Mouse (Mus musculus) testis, adult 2 months (tissue): ENCODE results near the gene Lats2.

Experiments
- CTCF ChIP-seq: fragments of 200-500 bp; IDR thresholded peaks from 2 replicates; pipeline ENCODE4 v1.5.1; 2012; ENCODE audit warnings: low read depth, mild to moderate bottlenecking, inconsistent platforms, low read length, moderate library complexity; ENCODE audit not compliant: control insufficient read depth, insufficient read depth, insufficient replicate concordance
- POLR2A ChIP-seq: fragments of 200-500 bp; IDR thresholded peaks from 2 replicates; pipeline ENCODE4 v1.6.1; 2012; ENCODE audit warnings: low read depth, mild to moderate bottlenecking, inconsistent platforms, low read length, moderate library complexity; ENCODE audit not compliant: control insufficient read depth

GRCm38 (mm10) chr14:57657500-57657899 is 100.7 kb downstream of the Lats2 start:
- no peak for TF ChIP-seq POLR2A
- TF ChIP-seq CTCF: no peak
